Mouse (Mus musculus): ENCODE measurements around the gene C1qtnf4. TPM values are rescaled to one million over a fixed set of nuclear protein-coding genes. Genes with fewer than 3 reads are reported as not detected.

C1qtnf4 gene
- polyA plus RNA-seq, 1 experiment from 2014 or later, result 21.8 TPM

DNA sequence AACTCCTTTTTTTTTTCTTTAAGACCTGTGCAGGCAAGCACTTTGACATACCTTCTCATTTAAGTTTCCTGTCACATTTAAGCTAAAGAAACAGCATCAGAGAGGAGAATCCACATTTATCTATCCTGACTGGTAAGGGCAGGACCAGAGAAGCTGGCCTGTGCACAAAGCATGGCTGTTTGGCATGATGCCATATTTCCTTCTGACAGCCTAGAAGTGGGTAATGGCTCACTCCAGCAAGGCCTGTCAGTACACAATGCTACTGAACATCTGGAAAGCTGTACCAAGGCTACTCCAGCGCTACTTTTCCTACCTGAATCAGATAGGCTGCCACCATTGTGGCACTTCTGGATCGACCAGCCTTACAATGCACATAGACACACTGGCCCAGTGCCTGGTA, 28.0 kb downstream of the C1qtnf4 start:
- H3K27me3 ChIP-seq, result no peaks in the 10 kb centered on the region
- ATAC-seq (ENCODE audit: insufficient number of reproducible peaks, insufficient read depth, low FRiP score, low TSS enrichment), result no peak
- H3K36me3 ChIP-seq, result peaks cover 44% of the 10 kb centered on the region
- no peak overlapping the region for H3K4me2 ChIP-seq (replicated peaks)
- H3K27ac ChIP-seq, result no peak overlapping the region
- H3K9me3 ChIP-seq, result no peaks in the 10 kb centered on the region
- 86% methylated on average over 2 of the region's 2 CpGs for WGBS
- H3K4me1 ChIP-seq, result peaks cover 12% of the 10 kb centered on the region
- no peak overlapping the region for H3K9ac ChIP-seq
- no peak overlapping the region for H3K4me3 ChIP-seq

DNA sequence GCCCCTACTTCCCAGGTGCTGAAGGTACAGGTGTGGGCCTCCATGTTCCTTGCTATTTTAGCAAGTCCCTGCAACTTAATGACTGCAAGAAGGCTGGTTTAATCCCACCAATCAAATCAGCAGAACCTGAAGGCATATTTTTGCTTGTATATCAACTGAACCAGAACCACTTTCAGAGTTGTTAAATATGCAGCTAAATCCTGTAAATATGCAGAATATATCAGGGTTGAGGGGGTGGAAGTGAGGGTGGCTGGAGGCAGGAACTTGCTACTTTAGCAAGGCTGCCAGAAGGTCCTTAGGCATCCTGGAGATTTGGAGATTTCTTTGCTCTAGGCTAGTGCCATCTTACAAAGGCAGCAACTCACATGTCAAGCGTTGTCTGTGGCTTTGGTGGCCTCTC, 29.9 kb downstream of the C1qtnf4 start:
- Histone ChIP-seq H3K27me3 (no peaks in the 10 kb centered on the region), H3K4me1 (peaks cover 12% of the 10 kb centered on the region), H3K27ac (no peak overlapping the region), H3K9ac (0 out of 2 replicates have a peak overlapping the region, but pooled peaks have one; percentile 91), H3K9me3 (no peaks in the 10 kb centered on the region), H3K36me3 (peaks cover 26% of the 10 kb centered on the region), H3K4me3 (no peak overlapping the region), H3K4me2 (replicated peaks) (0 out of 2 replicates have a peak overlapping the region, but pooled peaks have one; percentile 81)
- 74% methylated on average over 1 of the region's 1 CpGs for WGBS
- no peak for ATAC-seq (ENCODE audit: insufficient number of reproducible peaks, insufficient read depth, low FRiP score, low TSS enrichment)

DNA sequence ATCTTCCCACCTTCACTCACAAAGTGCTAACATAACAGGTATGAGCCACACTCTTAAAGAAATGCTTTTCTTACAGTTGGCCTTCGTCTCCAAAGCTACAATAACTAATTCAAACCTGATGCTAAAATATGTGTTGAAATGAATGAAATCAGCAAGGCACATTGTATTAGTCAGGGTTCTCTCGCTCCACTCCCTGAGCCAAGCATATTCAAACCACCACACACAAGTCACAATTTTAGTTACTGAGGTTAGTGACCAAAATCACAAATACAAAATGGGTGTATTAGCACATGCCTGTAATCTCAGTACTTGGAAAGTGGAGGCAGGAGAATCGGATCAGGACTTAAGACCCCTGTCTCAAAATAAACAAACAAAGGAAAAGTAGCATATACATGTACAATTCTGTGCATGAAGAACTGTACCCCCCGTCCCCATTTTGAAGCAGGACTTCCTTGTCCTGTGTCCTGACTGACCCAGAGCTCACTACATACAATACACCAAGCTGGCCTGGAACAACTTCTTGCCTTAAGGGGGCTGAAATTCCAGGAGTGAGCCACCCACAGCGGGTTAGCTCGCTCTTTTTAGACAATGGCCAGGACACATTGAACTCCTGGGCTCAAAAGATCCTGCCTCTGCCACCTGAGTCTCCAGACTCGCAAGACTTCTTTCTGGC, 31.0 kb downstream of the C1qtnf4 start:
- peaks cover 15% of the 10 kb centered on the region for H3K36me3 ChIP-seq
- H3K4me1 ChIP-seq, result peaks cover 12% of the 10 kb centered on the region
- H3K9me3 ChIP-seq, result no peaks in the 10 kb centered on the region
- no peaks in the 10 kb centered on the region for H3K27me3 ChIP-seq
- H3K27ac ChIP-seq, result peak overlapping the region; percentile 89
- ATAC-seq (ENCODE audit: insufficient number of reproducible peaks, insufficient read depth, low FRiP score, low TSS enrichment), result no peak
- H3K9ac ChIP-seq, result peak overlapping the region; percentile 91
- peak overlapping the region; percentile 81 for H3K4me2 ChIP-seq (replicated peaks)
- peak overlapping the region; percentile 64 for H3K4me3 ChIP-seq
- 17% methylated on average over 7 of the region's 7 CpGs for WGBS

DNA sequence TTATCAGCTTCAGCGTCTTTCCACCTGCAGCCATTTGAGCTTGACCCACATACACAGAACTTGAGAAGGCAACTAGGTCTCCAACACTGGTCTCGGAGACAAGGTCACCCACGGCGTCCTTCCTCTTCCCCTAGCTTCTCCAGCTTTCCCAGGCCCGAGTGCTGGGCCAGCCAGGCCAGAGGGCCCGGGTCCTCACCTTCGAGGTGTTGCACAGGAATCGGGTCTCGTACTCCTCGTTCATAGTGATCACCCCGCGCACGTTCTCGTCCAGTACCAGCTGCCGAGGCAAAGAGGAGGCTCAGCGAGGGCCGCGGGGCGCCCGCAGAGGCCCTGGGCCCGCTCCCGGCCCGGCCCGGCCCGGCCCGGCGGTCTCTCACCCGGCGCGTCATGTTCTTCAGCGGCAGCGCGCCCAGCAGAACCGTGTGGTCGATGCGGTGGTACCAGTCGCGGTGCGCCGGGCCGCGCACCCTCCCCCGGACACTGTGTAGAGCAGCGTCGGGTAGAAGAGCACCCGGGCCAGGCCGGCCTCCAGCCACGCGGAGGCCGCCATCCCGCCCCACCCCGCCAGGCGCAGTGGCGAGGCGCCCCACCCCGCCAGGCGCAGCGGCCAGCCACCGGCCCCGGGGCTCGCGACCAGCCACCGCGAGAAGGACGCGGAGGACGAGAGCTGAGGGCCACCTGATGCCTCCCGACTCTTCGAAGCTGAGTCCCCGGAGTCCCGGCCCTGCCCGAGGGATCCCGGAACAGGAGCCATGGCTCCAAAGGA, 31.8 kb downstream of the C1qtnf4 start:
- peaks cover 13% of the 10 kb centered on the region for H3K36me3 ChIP-seq
- H3K27me3 ChIP-seq, result no peaks in the 10 kb centered on the region
- H3K9ac ChIP-seq, result peak overlapping the region; percentile 91
- peak overlapping the region; percentile 64 for H3K4me3 ChIP-seq
- H3K27ac ChIP-seq, result peak overlapping the region; percentile 89
- under 1% methylated on average over 72 of the region's 73 CpGs for WGBS
- no peaks in the 10 kb centered on the region for H3K9me3 ChIP-seq
- ATAC-seq (ENCODE audit: insufficient number of reproducible peaks, insufficient read depth, low FRiP score, low TSS enrichment), result peak; percentile 83
- H3K4me1 ChIP-seq, result peaks cover 12% of the 10 kb centered on the region
- peak overlapping the region; percentile 81 for H3K4me2 ChIP-seq (replicated peaks)

DNA sequence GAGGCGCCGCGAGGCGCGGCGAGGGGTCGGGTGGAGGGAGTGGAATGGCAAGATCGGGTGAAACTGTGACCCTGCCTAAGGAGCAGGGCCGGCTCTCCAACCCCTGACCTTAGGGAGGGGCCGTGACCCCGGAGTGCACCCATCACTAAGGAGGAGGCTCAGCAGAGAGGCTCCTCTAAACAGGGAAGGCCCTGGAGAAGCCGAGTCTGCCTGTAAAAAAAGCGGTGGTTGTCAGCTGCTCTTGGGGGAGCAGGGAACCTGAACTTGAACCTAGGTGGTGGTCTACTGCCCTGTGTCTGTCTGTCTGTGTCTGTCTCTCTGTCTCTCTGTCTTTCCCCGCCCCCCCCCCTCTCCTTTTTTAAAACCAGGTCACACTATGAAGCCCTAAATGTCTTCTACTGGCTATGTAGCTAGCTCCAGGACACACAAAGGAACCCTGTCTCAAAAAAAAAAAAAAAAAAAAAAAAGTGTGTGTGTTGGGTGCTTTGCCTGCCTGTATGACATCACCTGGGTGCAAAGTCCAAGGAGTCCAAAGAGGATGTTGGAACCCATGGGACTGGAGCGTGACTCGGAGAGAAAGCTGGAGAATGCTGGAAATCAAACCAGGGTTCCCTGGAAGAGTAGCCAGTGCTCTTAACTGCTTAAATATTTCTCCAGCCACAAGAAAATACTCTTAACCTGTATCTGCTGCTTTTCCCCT, 32.5 kb downstream of the C1qtnf4 start:
- Histone ChIP-seq H3K4me1 (peaks cover 12% of the 10 kb centered on the region), H3K4me2 (replicated peaks) (peak overlapping the region; percentile 81), H3K9ac (peak overlapping the region; percentile 91), H3K36me3 (peaks cover 7% of the 10 kb centered on the region), H3K9me3 (no peaks in the 10 kb centered on the region), H3K27ac (peak overlapping the region; percentile 89), H3K27me3 (no peaks in the 10 kb centered on the region), H3K4me3 (peak overlapping the region; percentile 64)
- ATAC-seq (ENCODE audit: insufficient number of reproducible peaks, insufficient read depth, low FRiP score, low TSS enrichment), result peak; percentile 56
- WGBS, result 11% methylated on average over 16 of the region's 16 CpGs

DNA sequence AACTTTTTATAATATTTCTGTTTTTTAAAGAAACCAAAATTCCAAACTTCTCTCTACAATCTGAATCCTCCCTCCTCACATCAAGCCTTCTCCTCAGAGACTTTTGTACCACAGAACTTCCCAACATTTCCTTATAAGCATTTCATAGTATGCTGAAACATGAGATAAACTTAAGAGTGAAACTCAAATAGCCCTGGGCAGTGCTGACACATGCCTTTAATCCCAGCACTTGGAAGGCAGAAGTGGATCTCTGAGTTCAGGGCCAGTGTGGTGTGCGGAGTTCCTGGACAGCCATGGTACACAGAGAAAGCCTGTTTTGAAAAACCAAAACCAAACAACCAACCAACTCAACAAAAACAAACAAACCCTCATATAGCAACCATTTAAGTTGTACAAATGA, 35.5 kb downstream of the C1qtnf4 start:
- Histone ChIP-seq H3K9ac (no peak overlapping the region), H3K36me3 (no peaks in the 10 kb centered on the region), H3K9me3 (no peaks in the 10 kb centered on the region), H3K4me1 (peaks cover 4% of the 10 kb centered on the region; the same call in 1 of the 2 replicates), H3K4me2 (replicated peaks) (no peak overlapping the region), H3K27me3 (no peaks in the 10 kb centered on the region), H3K4me3 (no peak overlapping the region), H3K27ac (no peak overlapping the region)
- no peak for ATAC-seq (ENCODE audit: insufficient number of reproducible peaks, insufficient read depth, low FRiP score, low TSS enrichment)
- WGBS, result 79% methylated on average over 1 of the region's 1 CpGs

DNA sequence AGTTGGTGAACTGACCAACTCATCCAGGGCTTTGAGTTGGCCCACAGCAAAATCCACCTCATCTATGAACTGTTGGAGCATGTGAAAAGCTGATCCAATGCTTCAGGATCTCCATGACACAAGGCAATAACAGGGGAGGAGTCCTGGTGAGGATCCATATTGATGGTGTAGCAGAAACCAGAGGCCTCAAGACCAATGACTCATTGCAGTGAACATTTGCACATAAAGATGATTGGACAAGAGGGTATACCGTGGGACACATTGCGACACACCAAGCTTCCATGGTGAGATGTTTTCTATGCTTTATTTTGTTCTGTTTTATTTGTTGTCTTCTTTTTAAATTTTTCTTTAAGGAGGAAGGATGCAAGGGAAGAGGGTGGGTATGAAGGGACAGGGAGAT, 37.0 kb downstream of the C1qtnf4 start:
- no peak for ATAC-seq (ENCODE audit: insufficient number of reproducible peaks, insufficient read depth, low FRiP score, low TSS enrichment)
- no peak overlapping the region for H3K4me2 ChIP-seq (replicated peaks)
- H3K4me1 ChIP-seq, result no peaks in the 10 kb centered on the region; the same call in 1 of the 2 replicates
- 91% methylated on average over 2 of the region's 2 CpGs for WGBS
- no peaks in the 10 kb centered on the region for H3K27me3 ChIP-seq
- H3K9ac ChIP-seq, result no peak overlapping the region
- no peaks in the 10 kb centered on the region for H3K9me3 ChIP-seq
- H3K36me3 ChIP-seq, result no peaks in the 10 kb centered on the region
- no peak overlapping the region for H3K27ac ChIP-seq
- no peak overlapping the region for H3K4me3 ChIP-seq

DNA sequence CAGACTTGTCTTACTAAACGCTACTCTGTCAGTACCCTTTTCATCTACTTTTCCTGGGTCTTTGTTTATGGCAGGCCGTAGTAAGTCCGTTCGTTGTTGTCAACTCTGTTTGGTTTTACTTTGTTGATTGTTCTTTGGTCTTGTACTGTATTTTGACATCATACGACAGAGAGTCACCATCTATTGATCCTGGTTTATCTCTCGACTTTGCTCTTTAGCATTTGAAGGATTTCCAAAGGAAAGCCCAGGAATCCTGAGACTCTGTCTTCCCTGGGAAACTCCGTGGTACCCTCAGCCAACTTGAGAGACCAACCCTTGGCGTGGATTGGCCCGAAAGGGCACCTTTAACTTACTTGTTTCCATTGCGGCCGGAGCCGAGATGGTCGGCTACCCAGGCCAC, 42.9 kb downstream of the C1qtnf4 start:
- Histone ChIP-seq H3K9ac (no peak overlapping the region), H3K4me3 (no peak overlapping the region), H3K9me3 (no peaks in the 10 kb centered on the region), H3K27ac (no peak overlapping the region), H3K4me2 (replicated peaks) (no peak overlapping the region), H3K4me1 (no peaks in the 10 kb centered on the region), H3K27me3 (no peaks in the 10 kb centered on the region), H3K36me3 (no peaks in the 10 kb centered on the region)
- 85% methylated on average over 13 of the region's 13 CpGs for WGBS
- no peak for ATAC-seq (ENCODE audit: insufficient number of reproducible peaks, insufficient read depth, low FRiP score, low TSS enrichment)

DNA sequence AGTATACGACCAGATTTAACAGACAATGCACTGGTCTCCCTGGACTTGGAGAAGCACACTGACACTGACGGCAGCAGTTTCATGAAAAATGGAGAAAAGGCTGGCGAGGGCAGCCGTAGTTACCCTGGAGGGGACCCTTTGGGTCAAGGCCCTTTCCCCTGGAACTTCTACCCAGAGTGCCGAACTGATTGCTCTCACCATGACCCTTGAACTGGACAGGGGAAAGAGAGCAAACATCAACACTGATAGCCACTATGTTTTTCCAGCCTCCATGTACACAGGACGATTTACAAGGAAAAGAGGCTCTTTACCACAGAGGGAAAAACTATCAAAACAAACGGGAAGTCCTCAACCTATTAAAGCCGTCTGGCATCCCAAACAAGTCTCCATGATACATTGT, 46.2 kb downstream of the C1qtnf4 start:
- no peaks in the 10 kb centered on the region for H3K4me1 ChIP-seq
- no peak overlapping the region for H3K4me2 ChIP-seq (replicated peaks)
- H3K27ac ChIP-seq, result no peak overlapping the region
- no peak for ATAC-seq (ENCODE audit: insufficient number of reproducible peaks, insufficient read depth, low FRiP score, low TSS enrichment)
- no peak overlapping the region for H3K9ac ChIP-seq
- WGBS, result 72% methylated on average over 8 of the region's 8 CpGs
- H3K36me3 ChIP-seq, result no peaks in the 10 kb centered on the region
- no peaks in the 10 kb centered on the region for H3K27me3 ChIP-seq
- H3K4me3 ChIP-seq, result no peak overlapping the region
- no peaks in the 10 kb centered on the region for H3K9me3 ChIP-seq

DNA sequence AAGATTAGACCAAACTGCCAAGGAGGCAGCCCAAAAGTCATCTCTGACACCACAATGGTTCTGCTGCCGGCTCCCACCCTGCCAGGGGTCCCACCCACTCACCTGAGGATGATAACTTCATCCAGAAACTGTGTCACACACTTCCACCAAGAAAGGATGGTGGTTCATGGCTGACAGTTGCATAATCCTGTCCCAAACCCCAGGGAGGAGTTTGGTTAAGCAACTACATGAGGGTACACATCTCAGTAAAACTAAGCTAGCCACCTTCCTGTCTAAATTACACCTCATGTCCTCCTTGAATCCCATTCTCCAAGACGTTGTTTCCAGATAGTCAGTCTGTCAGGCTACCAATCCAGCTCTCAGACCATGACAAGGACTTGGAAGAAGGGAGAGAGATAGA, 46.6 kb downstream of the C1qtnf4 start:
- no peak for ATAC-seq (ENCODE audit: insufficient number of reproducible peaks, insufficient read depth, low FRiP score, low TSS enrichment)
- Histone ChIP-seq H3K9me3 (no peaks in the 10 kb centered on the region), H3K4me1 (no peaks in the 10 kb centered on the region), H3K36me3 (no peaks in the 10 kb centered on the region), H3K9ac (no peak overlapping the region), H3K27me3 (no peaks in the 10 kb centered on the region), H3K4me2 (replicated peaks) (no peak overlapping the region), H3K27ac (no peak overlapping the region), H3K4me3 (no peak overlapping the region)
- WGBS, result 70% methylated on average over 2 of the region's 2 CpGs

DNA sequence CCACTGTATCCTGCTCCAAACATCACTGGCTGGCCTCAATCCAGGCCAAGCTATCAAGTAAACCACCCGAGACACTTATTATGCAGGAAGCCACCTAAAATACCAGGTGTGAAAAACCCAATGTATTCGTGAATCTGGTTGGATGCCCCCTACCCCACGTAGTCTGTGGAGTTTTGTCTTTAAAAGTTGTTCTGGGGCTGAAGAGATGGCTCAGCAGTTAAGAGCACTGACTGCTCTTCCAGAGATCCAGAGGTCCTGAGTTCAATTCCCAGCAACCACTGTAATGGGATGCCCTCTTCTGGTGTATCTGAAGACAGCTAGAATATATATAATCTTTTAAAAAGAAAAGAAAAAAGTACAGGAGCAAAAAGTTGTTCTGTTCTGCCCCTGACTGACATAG, 52.7 kb downstream of the C1qtnf4 start:
- no peak for ATAC-seq (ENCODE audit: insufficient number of reproducible peaks, insufficient read depth, low FRiP score, low TSS enrichment)
- Histone ChIP-seq H3K4me2 (replicated peaks) (no peak overlapping the region), H3K4me1 (peaks cover 20% of the 10 kb centered on the region), H3K9me3 (no peaks in the 10 kb centered on the region), H3K4me3 (no peak overlapping the region), H3K36me3 (no peaks in the 10 kb centered on the region), H3K27ac (no peak overlapping the region), H3K9ac (no peak overlapping the region), H3K27me3 (no peaks in the 10 kb centered on the region)
- 75% methylated on average over 3 of the region's 3 CpGs for WGBS

Data from embryonic facial prominence, embryonic 12.5 days (tissue).